Mouse (Mus musculus): ENCODE results near the gene Cdk6.
A peak's percentile ranks its signal among the peaks of the same experiment; 100 is the strongest.
"Not testable (repeated sequence)": the region's sequence is repeated elsewhere in the genome, so short reads cannot be mapped to it uniquely, and the experiment has no call there.

Cdk6 gene

GRCm38 (mm10) chr5:3344081-3344631 lies 2.9 kb downstream of the Cdk6 start:
- peak; percentile 81 for DNase-seq (ENCODE audit: low spot score)

- not testable (repeated sequence) for DNase-seq (ENCODE audit: low spot score)
These were observed 4.3 kb downstream of the Cdk6 start for GRCm38 (mm10) chr5:3345540-3345939.

GRCm38 (mm10) chr5:3349393-3349792 lies 8.1 kb downstream of the Cdk6 start:
- DNase-seq (ENCODE audit: low spot score): not testable (repeated sequence)

- DNase-seq (ENCODE audit: low spot score): not testable (repeated sequence)
These were observed 10.6 kb downstream of the Cdk6 start for GRCm38 (mm10) chr5:3351836-3352235.

- no peak for DNase-seq (ENCODE audit: low spot score)
These were observed 11.0 kb downstream of the Cdk6 start for GRCm38 (mm10) chr5:3352314-3352713.

GRCm38 (mm10) chr5:3352827-3353226 lies 11.5 kb downstream of the Cdk6 start:
- DNase-seq (ENCODE audit: low spot score): no peak

GRCm38 (mm10) chr5:3354307-3354706 lies 13.0 kb downstream of the Cdk6 start:
- DNase-seq (ENCODE audit: low spot score): no peak

GRCm38 (mm10) chr5:3355032-3355536 lies 13.8 kb downstream of the Cdk6 start:
- DNase-seq (ENCODE audit: low spot score): no peak

- no peak for DNase-seq (ENCODE audit: low spot score)
These were observed 14.4 kb downstream of the Cdk6 start for GRCm38 (mm10) chr5:3355560-3356260.

GRCm38 (mm10) chr5:3356261-3356778 lies 15.0 kb downstream of the Cdk6 start:
- no peak for DNase-seq (ENCODE audit: low spot score)

- no peak for DNase-seq (ENCODE audit: low spot score)
These were observed 16.2 kb downstream of the Cdk6 start for GRCm38 (mm10) chr5:3357496-3357895.

- no peak for DNase-seq (ENCODE audit: low spot score)
These were observed 17.6 kb downstream of the Cdk6 start for GRCm38 (mm10) chr5:3358687-3359520.

GRCm38 (mm10) chr5:3359914-3360313 lies 18.6 kb downstream of the Cdk6 start:
- no peak for DNase-seq (ENCODE audit: low spot score)

GRCm38 (mm10) chr5:3361252-3361651 lies 20.0 kb downstream of the Cdk6 start:
- no peak for DNase-seq (ENCODE audit: low spot score)

GRCm38 (mm10) chr5:3362111-3362510 lies 20.8 kb downstream of the Cdk6 start:
- DNase-seq (ENCODE audit: low spot score): no peak

GRCm38 (mm10) chr5:3363036-3363983 lies 22.0 kb downstream of the Cdk6 start:
- DNase-seq (ENCODE audit: low spot score): no peak

GRCm38 (mm10) chr5:3367045-3367444 lies 25.8 kb downstream of the Cdk6 start:
- DNase-seq (ENCODE audit: low spot score): no peak

- DNase-seq (ENCODE audit: low spot score): no peak
These were observed 28.0 kb downstream of the Cdk6 start for GRCm38 (mm10) chr5:3369317-3369716.

GRCm38 (mm10) chr5:3371212-3371611 lies 29.9 kb downstream of the Cdk6 start:
- no peak for DNase-seq (ENCODE audit: low spot score)

- DNase-seq (ENCODE audit: low spot score): no peak
These were observed 31.9 kb downstream of the Cdk6 start for GRCm38 (mm10) chr5:3373170-3373569.

GRCm38 (mm10) chr5:3374763-3375162 lies 33.5 kb downstream of the Cdk6 start:
- DNase-seq (ENCODE audit: low spot score): no peak
